Mouse (Mus musculus): Measurements from ENCODE around the gene Col4a1. TPM values are rescaled to one million over a fixed set of nuclear protein-coding genes. Genes with fewer than 3 reads are reported as not detected.
A peak's percentile ranks its signal among the peaks of the same experiment; 100 is the strongest.

Col4a1 gene
- polyA plus RNA-seq (2012; rRNA removed) = 77.8 and 136 TPM in 2 replicates

DNA sequence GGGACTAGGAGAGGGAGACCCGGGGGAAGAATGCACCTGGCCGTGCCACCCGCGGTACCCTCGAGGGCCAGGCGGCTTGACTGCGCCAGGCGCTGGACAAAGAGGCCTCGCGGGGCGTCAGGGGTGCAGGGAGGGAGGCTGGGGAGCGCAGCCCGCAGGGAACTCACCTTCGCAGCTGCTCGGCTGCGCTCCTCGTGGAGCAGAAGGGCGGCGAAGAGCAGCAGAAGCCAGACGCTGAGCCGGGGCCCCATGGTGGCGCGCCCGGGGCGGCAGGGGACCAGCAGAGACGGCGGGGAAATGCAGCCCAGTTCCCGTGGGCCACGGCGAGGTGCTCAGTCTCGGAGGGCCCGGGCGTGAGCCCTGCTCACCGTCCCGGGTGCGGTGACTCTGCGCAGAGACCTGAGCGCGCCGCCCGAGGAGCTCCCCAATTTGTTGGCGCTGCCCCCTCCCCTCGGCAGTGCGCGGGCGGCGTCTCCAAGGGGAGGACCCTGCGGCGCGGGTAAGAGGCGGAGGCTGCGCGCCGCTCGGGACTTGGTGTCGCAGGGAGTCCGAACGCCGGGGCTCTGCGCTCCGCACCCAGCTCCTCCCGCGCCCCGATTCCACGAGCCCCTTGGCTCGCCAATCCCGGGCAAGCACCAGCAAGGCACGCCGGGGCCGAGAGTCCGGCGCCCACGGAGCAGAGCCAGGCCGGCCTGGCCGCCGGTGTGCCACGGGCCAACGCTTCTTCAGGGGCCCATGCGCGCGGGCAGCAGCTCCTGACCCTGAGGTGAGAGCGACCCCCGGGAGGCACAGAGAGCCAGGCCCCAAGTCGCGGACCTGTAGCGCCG is at the start of gene Col4a1, which contains the start of gene Col4a2:
TSS of gene Col4a1 (minus strand) at position 478 of the 827 bp plus-strand sequence.
TSS of gene Col4a2 (plus strand) at position 457 of the 827 bp plus-strand sequence.
- Histone ChIP-seq H3K4me1 (ENCODE audit: control insufficient read depth, insufficient read depth, insufficient read length, low read length) (no peaks in the 10 kb centered on the region; the same call in 1 of the 2 replicates), H3K36me3 (ENCODE audit: control insufficient read depth, insufficient read depth, low read length) (no peaks in the 10 kb centered on the region), H3K4me3 (ENCODE audit: low read depth, low read length) (peak within 1 kb of the TSS; percentile 80), H3K27ac (ENCODE audit: insufficient read depth, low read depth, low read length) (peak within 1 kb of the TSS; percentile 89), H3K27me3 (ENCODE audit: control insufficient read depth, insufficient read depth, low read length) (peaks cover 10% of the 10 kb centered on the region; the same call in 1 of the 2 replicates)
- WGBS = 2% methylated on average over 85 of the region's 87 CpGs
- TF ChIP-seq CTCF (IDR thresholded peaks at IDR 0.05; ENCODE audit: extremely low read depth, insufficient read length, insufficient replicate concordance, low read depth, low read length) (no peak), POLR2A (IDR thresholded peaks at IDR 0.05; ENCODE audit: low read depth, low read length) (no peak; the same call in 1 of the 2 replicates)

DNA sequence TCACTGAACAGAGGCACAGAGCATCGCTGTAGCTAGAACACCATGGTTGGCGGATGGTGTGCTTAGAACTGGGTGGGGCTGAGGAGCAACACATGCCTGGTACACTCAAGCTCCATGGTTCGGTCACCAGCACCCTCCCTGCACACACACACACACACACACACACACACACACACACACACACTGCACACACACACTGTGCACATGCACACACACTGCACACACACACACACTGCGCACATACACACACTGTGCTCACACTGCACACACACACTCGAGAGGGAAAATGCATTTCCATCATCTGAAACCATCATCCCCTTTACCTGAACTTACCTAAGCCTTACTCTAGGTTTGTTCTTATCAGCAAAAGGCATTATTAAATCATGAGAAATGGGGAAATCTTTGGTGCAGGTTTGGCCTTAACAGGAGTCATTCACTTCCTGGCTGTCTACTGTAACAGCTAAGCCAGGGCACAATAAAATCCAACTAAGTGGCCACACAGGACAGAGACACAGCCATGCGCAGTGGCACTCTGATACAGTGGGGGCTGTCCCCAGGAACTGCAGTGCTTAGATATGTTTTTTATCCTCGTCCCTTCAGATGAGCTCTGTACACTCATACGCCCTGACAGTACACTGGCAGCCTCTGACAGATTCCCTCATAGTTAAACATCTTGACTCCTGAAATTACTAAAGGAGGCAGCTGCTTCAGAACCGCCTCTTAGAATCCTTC is 49.1 kb upstream of the Col4a1 start:
- Histone ChIP-seq H3K4me1 (ENCODE audit: control insufficient read depth, insufficient read depth, insufficient read length, low read length) (no peaks in the 10 kb centered on the region), H3K4me3 (ENCODE audit: low read depth, low read length) (no peak overlapping the region), H3K27ac (ENCODE audit: insufficient read depth, low read depth, low read length) (no peak overlapping the region), H3K36me3 (ENCODE audit: control insufficient read depth, insufficient read depth, low read length) (no peaks in the 10 kb centered on the region), H3K27me3 (ENCODE audit: control insufficient read depth, insufficient read depth, low read length) (no peaks in the 10 kb centered on the region)
- WGBS = 60% methylated on average over 9 of the region's 9 CpGs
- TF ChIP-seq POLR2A (IDR thresholded peaks at IDR 0.05; ENCODE audit: low read depth, low read length) (no peak), CTCF (IDR thresholded peaks at IDR 0.05; ENCODE audit: extremely low read depth, insufficient read length, insufficient replicate concordance, low read depth, low read length) (no peak)

DNA sequence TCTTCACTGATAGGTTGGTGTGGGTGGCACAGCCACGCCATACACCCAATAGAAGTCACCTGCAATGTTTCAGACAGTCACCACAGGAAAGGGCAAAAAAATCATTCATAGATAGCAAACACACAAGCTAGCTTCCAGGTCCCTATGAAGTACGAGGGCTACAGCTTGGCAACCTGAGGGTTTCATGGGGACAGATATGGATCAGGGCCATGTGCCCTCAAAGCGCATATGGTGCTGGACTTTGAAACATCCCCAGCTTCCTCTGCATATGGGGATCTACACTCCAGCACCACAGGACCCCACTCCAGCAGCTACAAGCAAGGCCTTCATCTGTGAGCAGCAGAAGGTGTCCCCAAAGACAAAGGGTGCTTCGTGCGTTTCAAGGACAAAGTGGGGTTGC is 47.2 kb upstream of the Col4a1 start:
- no peak for TF ChIP-seq POLR2A (IDR thresholded peaks at IDR 0.05; ENCODE audit: low read depth, low read length)
- TF ChIP-seq CTCF (IDR thresholded peaks at IDR 0.05; ENCODE audit: extremely low read depth, insufficient read length, insufficient replicate concordance, low read depth, low read length) = no peak
- H3K4me1 ChIP-seq (ENCODE audit: control insufficient read depth, insufficient read depth, insufficient read length, low read length) = no peaks in the 10 kb centered on the region
- H3K27ac ChIP-seq (ENCODE audit: insufficient read depth, low read depth, low read length) = no peak overlapping the region
- WGBS = 79% methylated on average over 5 of the region's 5 CpGs
- H3K27me3 ChIP-seq (ENCODE audit: control insufficient read depth, insufficient read depth, low read length) = no peaks in the 10 kb centered on the region
- H3K36me3 ChIP-seq (ENCODE audit: control insufficient read depth, insufficient read depth, low read length) = no peaks in the 10 kb centered on the region
- H3K4me3 ChIP-seq (ENCODE audit: low read depth, low read length) = no peak overlapping the region

DNA sequence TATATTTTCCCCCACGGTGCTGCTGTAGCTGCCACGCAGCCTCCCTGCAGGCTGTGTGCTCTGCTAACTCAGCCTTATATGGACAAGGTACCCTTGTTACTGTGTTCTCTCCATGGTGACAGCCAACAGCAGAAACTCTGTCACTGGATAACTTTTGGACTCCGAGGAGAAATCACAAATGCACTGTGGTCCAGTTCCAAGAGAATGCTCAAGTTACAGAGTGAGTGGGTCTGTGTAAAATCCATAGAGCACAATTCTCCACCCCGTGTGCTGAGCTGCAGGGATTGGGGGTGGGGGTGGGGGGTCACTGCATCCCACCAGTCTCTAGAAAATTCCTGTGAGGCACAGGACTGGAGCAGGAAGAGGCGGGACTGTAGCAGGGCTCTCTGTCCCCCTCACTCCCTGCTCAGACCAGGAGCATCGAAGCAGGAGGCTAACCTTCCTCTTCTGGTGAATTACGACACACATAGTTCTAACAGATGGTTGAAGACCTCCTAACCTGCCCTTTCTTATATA is 45.4 kb upstream of the Col4a1 start:
- H3K27ac ChIP-seq (ENCODE audit: insufficient read depth, low read depth, low read length) = peak overlapping the region; percentile 49; the same call in 1 of the 2 replicates
- H3K36me3 ChIP-seq (ENCODE audit: control insufficient read depth, insufficient read depth, low read length) = no peaks in the 10 kb centered on the region
- no peak overlapping the region for H3K4me3 ChIP-seq (ENCODE audit: low read depth, low read length)
- 52% methylated on average over 7 of the region's 7 CpGs for WGBS
- TF ChIP-seq POLR2A (IDR thresholded peaks at IDR 0.05; ENCODE audit: low read depth, low read length) = no peak
- no peaks in the 10 kb centered on the region for H3K4me1 ChIP-seq (ENCODE audit: control insufficient read depth, insufficient read depth, insufficient read length, low read length)
- H3K27me3 ChIP-seq (ENCODE audit: control insufficient read depth, insufficient read depth, low read length) = no peaks in the 10 kb centered on the region

DNA sequence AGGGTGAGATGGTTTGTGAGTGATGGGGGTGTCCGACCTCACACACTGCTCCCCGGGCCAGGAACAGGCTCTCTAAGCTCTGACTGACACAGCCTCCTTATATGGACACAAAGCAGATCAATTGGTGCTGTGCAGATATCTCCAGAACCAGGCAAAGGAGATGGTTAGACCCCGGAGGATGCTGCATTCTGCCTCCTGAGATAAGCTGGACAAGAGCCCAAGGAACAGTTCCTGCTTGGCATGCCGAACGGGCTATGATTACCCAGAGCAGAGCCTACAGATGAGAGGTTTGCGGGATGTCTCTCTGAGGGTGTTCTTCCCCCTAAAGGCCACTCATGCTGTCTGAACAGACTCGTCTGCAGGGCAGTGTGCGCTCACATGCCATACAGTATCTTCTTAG is 44.1 kb upstream of the Col4a1 start:
- TF ChIP-seq CTCF (IDR thresholded peaks at IDR 0.05; ENCODE audit: extremely low read depth, insufficient read length, insufficient replicate concordance, low read depth, low read length) (no peak), POLR2A (IDR thresholded peaks at IDR 0.05; ENCODE audit: low read depth, low read length) (no peak)
- Histone ChIP-seq H3K4me3 (ENCODE audit: low read depth, low read length) (no peak overlapping the region), H3K27me3 (ENCODE audit: control insufficient read depth, insufficient read depth, low read length) (no peaks in the 10 kb centered on the region), H3K4me1 (ENCODE audit: control insufficient read depth, insufficient read depth, insufficient read length, low read length) (no peaks in the 10 kb centered on the region), H3K36me3 (ENCODE audit: control insufficient read depth, insufficient read depth, low read length) (no peaks in the 10 kb centered on the region), H3K27ac (ENCODE audit: insufficient read depth, low read depth, low read length) (peak overlapping the region; percentile 4; the same call in 1 of the 2 replicates)
- 65% methylated on average over 8 of the region's 8 CpGs for WGBS

DNA sequence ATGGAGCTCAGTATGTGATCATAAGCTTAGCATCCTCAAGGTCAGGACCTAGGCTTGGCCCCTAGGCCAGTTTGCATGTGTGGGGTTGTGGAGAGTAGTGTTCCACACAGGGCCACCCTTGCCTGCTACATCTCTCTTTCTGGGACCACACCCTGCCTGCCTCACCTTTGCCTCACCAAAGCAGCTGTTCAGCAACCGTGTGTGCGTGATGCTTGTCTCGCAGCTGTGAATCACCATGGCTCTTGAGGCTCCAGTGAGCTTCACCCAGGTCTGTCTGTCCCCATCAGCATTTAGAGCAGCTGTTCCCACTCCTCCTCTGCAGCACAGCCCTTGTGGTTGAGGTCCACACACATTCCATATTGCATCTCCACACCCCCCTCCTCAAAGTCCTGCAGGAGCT is 43.3 kb upstream of the Col4a1 start:
- TF ChIP-seq CTCF (IDR thresholded peaks at IDR 0.05; ENCODE audit: extremely low read depth, insufficient read length, insufficient replicate concordance, low read depth, low read length) = no peak
- no peak for TF ChIP-seq POLR2A (IDR thresholded peaks at IDR 0.05; ENCODE audit: low read depth, low read length)
- Histone ChIP-seq H3K27me3 (ENCODE audit: control insufficient read depth, insufficient read depth, low read length) (no peaks in the 10 kb centered on the region), H3K4me1 (ENCODE audit: control insufficient read depth, insufficient read depth, insufficient read length, low read length) (no peaks in the 10 kb centered on the region), H3K36me3 (ENCODE audit: control insufficient read depth, insufficient read depth, low read length) (no peaks in the 10 kb centered on the region), H3K27ac (ENCODE audit: insufficient read depth, low read depth, low read length) (no peak overlapping the region), H3K4me3 (ENCODE audit: low read depth, low read length) (no peak overlapping the region)
- WGBS = 71% methylated on average over 3 of the region's 3 CpGs

Measured in small intestine, adult 2 months (tissue).